Mouse (Mus musculus) adrenal gland, postnatal 25 days (tissue): Measurements from ENCODE around the gene Dgkg. TPM values are rescaled to one million over a fixed set of nuclear protein-coding genes. Genes with fewer than 3 reads are reported as not detected.
A peak's percentile ranks its signal among the peaks of the same experiment; 100 is the strongest.

Experiments used
- DNase-seq: peaks from one replicate; pipeline ENCODE4 v3.0.0; 2021; ENCODE audit warnings: mixed read lengths
- total RNA-seq: library from RNA; stranded (reverse); gene quantifications from 2 replicates; pipeline ENCODE4 v1.2.3, GENCODE M21; 2021

Gene Dgkg
- total RNA-seq, 1 experiment from 2014 or later = 3.6 TPM

DNA sequence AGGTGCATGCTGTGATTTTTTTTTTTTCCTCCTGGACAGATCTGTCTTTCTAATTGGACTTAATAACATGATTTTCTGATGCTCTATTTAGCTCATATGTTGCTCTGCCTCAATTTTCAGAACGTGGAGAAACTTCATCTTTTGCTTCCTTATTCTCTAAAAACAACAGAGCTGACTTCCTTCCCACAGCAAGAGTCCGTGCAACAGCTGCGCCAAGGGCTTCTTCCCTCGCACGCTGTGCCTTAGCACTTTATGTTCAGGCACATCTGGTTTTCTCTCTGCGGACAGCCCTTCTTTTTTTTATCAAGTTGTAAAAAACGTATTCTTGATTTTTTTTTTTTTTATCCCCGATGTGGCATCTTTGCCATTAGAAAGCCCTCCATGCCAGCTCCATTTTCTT, 111.2 kb downstream of the Dgkg start:
- no peak for DNase-seq

DNA sequence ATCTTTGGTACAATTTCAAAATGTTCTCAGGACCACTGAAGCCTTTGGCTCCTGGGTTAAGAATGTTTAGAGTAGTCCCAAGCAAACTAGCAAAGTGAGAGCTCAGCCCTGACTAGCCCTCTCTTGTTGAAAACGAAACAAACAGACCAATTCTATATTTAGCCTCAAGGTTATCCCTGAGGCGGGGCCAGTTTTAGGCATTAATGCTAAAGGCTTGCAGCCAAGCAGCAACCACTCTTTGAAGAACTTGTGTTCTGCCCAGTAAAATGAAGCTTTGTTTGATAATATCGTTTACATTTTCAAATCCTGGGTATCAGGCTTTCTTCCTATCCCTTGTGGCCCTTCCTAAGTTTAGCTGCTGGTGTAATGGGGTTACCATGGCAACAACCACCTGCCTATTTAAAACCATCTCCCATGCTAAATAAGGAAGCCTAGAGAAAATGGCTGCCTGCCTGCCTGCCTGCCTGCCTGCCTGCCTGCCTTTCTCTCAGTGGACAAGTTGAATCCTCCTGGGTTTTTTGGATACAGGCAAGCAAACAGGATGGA, 111.9 kb downstream of the Dgkg start:
- DNase-seq = no peak

DNA sequence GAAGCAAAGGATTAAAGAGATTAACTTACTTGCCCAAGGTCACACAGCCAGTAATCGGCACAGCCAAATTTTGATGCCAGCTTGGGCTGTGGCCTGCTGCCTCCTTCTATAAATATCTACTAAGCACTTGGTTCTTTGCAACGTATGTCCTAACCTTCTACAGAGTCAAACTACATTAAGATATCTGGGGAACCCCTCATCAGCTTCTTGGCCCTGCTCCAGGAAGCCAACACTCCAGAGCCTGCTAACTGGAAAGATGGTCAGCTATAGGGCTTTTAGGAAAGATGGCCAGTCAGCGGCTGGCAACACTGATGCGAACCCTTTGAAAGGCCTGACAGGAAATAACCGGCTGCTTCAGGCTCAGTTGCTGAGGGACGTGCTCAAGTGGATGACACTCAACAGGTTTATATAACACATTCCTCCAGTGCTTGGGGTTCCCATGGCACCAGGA, 114.3 kb downstream of the Dgkg start:
- DNase-seq = no peak

DNA sequence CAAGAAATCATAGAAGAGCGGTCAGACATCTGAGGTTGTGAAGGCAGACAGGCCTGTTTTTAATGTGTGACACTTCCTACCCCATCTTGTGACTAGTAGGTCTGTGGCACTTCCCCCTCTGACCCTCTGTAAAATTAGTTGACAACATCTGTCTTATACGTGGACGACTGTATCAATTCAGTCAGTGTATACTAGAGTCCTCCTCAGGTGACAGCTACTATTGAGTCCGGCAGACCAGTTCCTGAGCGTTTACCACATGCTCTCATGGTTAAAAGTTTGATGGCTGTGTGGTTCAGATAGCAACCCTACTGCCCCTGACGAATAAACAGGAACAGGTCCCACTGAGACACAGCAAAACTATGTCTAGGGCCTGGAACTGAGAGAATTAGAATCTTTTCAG, 117.7 kb downstream of the Dgkg start:
- DNase-seq = no peak

DNA sequence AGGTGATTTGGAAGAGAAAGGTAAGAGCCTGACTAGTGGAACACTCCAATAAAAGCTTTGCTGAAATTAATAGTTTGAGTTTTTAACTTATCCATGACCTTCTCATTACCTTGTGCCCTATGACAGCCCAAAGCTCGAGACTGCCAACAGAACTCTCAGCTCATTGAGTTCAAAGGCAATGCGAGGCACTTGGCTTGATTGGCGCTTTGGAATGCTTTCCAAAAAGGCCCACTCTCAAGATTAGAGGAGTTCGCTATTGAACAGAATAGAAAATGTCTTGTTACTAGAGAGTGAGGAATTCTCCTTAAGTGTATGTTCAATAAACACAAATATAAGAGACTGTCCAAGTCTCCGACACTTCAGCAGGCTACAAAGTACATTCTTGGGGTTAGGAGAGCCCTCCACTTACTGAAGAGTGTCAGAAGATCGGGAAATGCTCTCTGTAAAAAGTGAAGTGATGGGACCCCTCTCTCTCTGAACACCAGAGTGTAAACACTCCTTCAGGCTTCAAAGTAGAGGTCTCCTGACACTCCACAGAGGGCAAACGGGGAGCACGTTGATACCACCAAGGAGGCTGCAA, 120.3 kb downstream of the Dgkg start:
- no peak for DNase-seq

DNA sequence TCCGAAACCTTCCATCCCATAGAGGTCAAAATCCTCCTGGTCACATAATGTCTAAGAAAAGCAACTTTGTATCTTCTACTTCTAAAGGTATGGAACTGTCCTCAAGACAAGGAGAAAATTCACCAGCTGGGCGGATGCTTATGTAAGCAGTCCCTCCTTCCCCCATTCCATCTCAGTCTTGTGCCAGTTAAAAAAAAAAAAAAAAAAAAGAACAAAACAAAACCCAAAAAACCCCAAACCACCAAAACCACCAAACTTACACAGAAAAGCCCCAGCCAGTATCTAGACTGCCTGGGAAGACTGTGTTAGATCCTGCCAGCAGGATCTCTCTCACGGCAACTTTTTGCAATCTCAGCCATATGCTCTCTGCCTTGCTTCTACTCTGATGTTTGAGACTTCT, 123.9 kb downstream of the Dgkg start:
- no peak for DNase-seq

DNA sequence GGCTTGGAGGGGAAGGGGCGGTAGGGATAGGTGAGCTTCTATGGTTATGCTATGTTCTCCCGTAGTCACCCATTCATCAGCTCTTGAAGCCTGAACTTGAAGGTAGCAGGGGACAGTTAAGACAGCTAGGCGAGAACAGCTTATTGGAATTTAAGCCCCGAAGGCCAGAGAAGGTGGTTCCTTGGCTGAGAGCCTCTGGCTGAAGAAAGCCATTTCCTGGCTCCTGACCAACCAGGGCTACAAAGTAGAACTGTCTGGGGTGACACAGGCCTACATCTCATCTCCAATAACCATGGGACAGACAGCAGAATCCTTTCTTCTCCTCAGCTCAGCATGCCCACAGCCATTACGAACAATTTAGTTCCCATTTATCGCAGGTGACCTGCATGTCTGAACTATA, 125.2 kb downstream of the Dgkg start:
- no peak for DNase-seq

DNA sequence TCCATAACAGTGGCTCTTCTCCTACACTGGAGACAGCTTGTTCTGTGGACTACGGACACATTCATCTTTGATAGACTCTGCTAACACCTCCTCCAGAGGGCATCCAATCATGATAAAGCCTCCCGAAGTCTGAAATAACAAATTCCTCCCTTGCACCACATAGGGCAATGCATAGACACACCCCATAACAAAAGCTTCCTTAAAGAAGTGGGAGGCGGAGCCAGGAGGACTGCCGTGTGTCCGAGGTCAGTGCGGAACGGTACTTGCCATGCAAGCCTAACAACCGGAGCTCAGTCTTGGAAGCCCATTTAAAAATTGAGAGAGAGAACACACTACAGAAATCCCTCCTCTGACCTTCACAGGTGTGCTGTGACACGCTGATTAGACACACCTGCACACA, 126.0 kb downstream of the Dgkg start:
- DNase-seq = no peak

DNA sequence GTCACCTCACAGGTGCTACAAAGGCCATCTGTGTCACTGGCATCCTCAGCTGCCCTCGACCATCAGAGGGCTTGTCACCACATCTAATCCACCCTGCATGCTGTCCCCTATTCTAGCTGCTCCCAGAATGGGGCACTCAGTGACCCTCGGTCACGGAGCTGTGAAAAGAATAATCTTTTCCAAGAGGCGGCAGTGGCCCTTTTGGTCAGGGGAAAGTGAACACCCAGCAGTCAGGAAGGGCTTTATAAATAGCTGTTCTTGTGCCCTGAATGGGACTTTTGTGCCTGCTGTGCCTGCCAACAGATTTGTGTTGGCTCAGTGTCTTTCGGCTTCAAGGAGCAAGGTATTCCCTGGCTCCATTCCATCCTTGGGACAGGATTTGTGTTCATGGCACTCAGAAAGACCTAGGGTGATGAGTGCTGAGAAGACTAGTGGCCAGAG, 129.5 kb downstream of the Dgkg start:
- DNase-seq = no peak

DNA sequence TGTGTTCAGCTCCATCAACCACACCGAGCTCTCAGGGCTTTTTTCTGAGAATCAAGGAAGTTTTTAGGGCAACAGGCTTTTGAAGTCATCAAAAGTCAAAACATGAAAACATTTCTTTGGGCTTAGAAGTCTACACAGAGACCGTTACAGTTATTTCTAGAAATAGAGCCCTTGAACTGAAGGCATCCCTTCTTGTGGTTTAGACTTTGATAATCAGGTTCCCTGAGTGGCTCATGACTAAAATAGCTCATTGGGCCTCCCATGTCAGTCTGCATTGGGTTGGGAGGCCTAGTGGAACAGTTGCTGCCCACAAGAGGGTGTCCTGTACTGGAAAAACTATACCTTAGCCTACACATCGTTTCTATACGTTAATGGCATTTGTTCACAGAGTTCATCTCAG, 130.6 kb downstream of the Dgkg start:
- DNase-seq = no peak

DNA sequence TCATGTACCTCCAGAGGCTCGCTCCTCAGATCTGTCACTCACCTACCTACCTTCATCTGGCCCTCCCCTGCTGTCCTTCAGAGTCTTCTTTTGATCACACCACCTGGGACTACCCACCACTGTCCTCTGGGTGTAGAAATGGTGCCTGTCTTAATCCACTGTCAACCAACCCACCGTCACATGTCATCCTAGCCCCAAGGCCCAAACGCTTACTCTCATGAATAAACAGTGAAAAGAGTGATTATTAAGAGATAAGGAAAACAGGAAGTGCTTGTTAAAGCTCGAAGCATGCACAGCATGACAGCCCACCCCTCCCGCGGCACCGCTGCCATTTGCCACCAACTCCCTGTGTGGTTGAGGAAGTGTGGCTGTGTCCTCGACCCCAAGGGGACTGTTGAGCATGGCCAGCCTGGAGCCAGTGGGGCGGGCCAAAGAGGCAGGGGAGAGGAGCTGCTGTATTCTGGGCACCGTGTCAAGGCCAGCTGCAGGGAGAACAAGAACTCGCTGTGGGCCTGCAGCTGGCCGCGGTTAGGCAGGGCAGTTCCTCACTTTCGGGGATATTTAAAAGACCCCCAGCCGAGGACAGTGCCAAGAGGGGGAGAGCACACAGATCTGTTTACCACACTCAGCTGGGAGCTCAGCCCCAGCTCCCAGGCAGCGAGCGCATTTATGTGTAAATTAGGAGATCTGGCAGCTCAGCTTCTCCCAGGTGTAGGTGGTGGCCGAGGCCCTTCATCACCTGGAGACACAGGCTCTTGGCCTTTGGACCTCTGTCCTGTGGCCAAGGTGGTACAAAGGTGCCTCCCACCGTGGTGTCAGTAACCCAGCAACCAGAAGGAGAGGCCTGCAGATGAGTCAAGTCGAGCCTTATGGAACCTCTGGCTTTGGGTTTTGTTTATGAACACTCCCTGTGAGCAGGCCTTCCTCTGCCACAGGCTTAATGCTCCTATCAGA, 139.3 kb downstream of the Dgkg start:
- peak; percentile 77 for DNase-seq

DNA sequence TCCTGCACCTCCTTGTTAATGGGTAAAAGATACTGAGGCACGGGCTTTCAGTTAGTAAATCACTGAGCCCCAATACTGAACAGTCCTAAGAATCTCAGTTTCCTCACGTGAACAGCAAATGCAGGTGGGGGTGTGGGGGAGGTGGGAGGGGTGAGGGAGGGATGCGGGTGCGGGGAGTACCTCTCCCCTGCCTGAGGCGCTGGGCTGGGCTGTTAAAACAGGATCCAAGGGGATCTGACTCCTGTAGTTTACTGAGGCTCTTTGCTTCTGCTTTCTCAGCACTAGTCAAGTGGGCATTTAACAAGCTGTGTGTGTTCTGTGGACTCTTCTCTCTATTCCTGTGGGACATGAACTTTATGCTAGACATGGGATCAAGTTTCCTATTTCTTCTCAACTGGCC, 141.5 kb downstream of the Dgkg start:
- no peak for DNase-seq

DNA sequence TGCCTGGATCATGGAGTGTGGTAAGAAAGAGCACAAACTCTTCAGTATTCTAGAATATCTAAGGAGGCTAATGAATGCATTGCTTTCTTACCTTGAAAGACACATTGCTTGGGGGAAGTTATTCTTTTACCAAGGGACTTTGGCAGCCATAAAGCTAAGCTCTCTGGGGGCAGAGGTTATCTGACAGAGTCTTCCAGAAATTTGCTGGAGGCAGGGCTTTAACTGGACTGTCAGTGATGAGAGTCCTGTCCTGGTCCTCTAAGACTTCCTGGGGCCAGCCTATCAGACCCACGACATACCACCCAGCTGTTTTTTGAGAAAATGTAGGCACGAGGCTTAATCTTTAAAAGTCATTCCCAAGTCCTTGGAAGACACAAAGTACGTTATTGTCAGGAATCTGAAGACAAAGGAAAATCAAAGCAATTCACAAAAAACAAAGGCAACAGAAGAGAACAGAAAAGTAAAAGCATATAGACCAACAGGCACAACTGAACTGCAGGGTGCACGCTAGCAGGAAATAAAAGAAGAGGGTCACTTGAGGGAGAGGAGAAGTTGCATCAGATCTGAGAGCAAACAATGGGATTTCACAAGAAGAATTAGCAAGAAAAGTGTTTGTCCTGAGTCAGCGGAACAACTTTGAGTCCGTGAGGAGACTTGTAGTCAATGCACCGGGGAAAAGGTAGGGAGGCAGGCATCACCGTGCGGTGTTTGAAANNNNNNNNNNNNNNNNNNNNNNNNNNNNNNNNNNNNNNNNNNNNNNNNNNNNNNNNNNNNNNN, 146.0 kb downstream of the Dgkg start:
- no peak for DNase-seq

DNA sequence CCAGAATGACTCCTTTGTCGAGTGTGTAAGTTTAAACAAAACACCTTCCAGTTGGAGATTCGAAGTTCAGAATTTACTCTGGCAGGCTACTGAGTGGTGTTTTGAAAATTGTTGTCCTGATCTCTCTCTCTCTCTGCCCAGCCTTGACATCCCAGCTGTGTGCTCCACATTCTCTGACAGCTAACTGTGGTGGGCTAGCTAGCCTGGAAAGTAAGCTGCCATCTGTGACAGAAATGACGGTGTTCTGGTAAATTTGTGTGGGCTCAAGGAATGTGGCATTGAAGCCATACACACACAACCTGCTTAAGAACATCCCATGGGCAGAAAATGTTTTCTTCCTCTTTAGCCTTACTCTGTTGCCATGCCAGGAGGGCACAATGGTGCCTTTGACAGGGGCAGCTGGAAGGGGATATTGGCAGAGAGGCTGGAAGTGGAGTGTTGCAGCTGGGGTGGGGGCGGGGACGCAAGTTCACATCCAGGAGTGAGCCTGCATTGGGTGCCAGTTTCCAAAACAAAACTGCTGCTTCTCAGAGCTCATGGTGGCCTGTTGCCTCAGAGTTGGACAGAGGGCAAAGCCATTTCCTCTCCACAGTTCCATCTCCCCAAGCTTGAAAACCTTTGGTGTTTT, 148.0 kb downstream of the Dgkg start:
- DNase-seq = no peak

DNA sequence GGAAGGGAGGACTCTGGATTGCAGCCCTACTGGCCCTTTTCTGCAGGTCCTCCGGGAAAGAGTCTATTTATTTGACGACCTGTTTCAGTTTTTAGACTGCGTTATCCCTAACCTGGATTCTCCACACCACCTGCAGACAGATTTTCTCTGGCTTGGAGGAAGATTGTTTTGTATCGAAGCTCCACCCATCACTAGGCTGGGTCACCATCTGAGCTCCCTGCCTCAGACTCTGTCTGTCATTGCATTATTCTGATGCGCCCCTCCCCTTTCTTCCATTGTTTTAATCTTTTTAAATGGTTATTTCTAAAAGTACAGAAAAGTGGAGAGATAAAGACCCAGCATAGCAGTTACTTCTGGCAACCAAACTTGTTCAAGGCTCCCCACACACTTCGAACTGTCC, 151.4 kb downstream of the Dgkg start:
- no peak for DNase-seq

DNA sequence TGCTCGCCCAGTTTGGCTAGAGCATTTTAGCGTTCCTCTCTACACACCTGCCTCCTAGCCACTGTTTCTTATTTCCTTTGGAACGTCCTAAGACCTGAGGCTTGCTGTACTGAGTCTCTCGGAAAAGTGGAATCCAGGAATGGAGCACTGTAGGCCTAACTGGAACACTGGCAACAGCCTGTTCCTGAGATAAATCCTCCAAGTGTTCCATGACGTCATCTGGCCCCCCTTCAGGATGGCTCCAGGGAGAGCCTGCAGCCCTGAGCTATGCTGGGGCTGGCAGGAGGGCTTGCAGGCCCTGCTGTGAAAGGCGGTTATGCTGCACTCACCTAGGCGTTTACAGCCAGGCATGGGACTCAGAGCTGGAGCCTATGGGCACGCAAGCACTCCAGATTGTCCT, 152.2 kb downstream of the Dgkg start:
- DNase-seq = peak; percentile 46

DNA sequence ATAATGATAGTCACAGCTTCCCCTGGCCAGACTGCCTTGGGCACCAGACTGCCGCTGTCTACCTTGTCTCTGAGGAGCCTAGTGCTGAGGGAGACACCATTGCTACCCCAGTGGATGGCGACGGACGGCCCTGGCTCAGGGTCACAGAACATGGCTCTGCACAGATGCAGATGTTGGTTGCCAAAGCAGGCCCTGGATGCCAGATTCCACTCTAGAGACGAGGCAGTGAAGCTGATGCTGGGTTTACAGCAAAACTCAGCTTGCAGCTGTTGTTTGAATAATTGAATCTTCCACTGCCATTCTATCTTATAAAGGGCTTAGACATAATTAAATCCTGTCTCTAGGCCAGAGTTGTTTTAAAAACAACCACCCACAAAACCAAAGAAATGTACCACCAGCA, 153.0 kb downstream of the Dgkg start:
- no peak for DNase-seq

DNA sequence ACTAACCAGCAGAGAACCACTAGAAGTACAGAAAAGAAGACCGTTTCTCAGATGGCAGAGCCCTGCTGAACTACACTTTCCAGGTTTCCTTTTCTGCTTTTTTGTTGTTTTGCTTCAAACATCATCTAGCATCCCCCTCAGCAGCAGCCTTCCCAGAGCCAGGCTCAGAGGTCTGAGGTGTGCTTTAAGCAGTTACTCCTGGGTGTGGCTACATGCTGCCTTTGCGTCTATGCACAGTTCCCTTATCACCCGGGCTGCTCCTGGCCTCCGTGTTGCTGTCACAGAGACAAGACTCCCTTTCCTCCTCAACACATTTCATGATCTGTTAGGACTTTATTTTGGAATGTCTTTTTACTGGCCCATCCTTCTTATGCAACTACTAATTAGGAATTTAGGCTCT, 153.6 kb downstream of the Dgkg start:
- no peak for DNase-seq

DNA sequence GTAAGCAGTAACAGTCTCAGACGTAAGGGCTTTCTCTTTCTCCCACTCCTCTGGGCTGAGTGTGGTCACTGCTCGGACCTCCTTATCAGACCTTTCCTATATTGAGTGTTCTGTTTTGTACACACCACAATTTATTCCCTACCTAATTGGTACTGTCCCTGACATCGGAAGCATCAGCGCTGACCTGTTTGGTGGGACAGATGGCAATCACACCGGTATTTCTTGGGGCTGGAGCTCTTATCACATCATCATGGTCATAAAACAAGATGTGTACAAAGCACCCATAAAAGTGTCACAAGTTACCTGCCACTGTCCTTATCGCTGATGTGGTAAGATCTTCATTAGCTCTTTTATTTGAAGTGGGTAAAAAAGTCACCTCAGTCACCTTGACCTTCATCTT, 155.2 kb downstream of the Dgkg start:
- DNase-seq = no peak

DNA sequence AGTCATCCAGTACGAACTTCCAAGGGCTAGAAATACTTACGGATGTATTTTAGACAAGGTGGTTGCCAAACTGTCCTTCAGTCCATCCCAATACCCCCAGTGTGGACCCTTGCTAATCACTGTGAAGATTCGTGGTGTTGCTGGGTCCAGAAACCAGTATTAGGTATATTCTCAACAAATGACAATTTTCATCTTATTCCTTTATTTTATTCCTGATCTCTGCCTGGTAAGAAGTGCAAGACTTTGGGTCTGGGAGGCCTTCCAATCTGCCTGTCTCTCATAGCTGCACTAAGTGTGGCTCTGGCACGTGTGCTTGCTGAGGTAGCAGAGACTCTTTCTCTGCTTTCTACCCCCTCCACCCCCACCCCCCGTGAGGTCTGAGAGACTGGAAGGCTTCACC, 156.5 kb downstream of the Dgkg start:
- no peak for DNase-seq

DNA sequence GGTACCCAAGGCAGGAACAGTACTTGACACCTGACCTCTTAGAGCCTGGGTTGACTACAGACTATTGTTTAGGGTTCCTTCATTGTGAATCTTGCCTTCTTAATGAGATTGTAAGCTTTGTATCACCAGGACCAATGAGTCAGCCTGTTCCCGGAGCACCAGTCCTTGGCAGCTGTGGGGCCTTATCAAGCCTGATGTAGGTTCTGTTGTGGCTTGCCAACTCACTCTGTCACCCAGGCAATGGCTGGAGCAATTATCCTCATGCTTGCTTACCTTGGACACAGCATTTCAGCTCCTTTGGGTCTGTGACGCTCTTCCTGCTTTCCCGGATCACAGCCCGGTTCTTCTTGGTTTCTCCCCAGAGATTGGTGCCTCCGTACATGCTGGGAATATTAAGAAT, 157.1 kb downstream of the Dgkg start:
- peak; percentile 20 for DNase-seq

DNA sequence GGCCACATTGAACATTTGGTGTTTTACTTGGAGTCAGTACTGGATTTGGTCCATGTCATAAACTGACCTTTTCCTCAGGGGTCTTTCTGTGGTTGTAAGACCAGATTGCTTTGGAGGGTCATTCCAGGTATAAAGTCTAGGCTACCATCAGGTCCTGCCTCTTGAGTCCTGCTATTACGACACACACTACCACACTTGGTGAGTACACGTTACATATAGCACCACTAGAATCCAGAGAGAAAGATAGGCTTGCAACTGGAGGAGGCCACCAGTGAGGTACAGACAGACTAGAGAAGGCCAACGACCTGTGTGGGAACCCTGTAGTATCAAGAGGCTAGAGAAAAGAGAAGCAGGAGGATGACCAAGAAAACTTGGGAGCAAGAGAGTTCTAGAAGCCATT, 157.6 kb downstream of the Dgkg start:
- DNase-seq = no peak
